Mouse (Mus musculus) spleen, postnatal 10 days (tissue): ENCODE measurements around the gene Gm9833.
"Not testable (repeated sequence)": the region's sequence is repeated elsewhere in the genome, so short reads cannot be mapped to it uniquely, and the experiment has no call there.

ENCODE experiments used
- DNase-seq, 2 experiments: peaks; one replicate each; pipeline ENCODE4 v3.0.0; 2021 to 2022; ENCODE audit warnings: low spot score in 2 of 2

Gene Gm9833

DNA sequence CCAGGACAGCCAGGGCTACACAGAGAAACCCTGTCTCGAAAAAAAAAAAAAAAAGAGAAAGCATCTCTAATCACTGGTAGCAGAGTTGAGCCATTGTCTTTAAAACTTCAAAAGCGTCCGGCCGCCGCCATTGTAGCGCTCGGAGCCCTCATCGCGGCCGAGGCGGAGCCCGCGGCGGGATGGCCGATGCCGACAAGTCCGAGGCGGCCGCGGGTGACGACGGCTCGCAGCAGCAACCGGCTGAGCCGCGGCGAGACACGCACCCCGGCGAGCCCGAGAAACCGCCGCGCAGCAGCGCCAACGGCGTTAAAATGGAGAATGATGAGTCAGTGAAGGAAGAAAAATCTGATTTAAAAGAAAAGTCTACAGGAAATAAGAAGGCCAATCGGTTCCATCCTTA lies at the start of gene Gm9833:
TSS of gene Gm9833 (plus strand) at position 117 of the 400 bp plus-strand sequence.
- DNase-seq = not testable (repeated sequence)

DNA sequence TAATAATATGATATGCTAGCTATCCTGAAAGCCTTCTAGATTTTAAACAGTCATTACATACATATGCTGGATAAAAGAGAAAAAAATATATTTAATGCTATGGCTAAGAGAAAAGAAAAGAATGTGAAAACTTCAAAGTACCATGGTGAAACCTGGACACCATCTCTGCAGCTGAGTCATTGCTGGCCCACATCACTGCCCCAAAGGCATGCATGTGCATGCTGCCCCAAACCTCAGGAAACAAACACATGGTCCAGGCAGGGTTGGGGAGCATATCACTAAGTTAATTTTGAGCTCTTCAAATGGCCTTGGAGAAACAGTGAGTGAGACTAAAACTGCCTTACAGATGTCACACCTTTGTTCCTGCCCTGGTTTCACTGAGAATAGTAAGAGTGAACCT lies 17.8 kb upstream of the Gm9833 start:
- no peak for DNase-seq

DNA sequence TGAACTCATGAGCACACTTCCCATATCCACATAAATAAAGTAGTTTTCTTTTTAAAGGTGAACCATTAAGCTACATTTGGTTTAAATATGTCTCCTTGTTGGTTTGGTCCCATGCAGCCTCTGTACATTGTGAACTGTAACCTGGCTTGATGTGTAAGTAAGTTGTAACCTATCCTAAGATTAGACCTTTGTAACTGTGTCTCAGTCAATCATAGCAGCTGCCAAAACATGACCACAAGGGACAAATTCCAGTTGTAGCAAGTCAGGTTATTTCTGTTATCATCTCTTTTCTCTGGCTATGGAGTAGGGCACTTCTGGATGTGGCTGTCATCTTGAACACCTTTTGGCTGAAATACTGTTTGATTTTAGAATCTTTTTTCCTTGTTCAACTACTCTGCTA lies 12.1 kb upstream of the Gm9833 start:
- no peak for DNase-seq

DNA sequence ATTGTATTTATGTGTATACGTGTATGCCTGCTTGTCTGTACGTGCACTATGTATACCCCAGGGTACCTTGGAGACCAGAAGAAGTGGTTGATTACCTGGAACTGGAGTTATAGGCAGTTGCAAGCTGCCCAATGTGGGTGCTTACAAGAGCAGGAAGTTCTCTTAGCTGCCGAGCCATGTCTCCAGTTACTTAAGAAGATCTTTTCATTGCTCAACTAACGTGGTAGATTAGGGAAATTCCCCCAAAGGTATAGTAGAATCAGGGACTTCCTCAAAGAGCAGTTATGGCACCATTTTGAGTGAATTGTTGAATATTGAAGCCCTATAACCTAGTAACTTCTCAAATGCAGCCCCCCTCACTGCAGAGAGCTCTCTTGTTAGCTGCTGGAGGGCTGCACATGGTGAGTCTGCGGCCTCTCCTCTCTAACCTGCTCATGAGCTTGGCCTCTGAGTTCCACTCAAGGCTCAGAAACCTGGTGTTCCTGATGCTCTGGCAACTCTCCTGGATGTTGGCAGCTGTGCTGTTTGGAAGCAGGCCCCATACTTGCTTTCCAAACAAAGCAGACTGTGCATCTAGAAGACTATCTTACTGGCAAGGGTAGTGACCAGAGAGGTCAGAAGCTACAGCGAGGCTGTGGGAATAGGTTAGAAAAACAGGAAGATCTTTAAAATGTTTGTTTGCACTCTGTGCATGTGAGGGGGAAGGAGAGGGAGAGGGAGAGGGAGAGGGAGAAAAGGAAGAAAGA lies 10.6 kb upstream of the Gm9833 start:
- DNase-seq = no peak

DNA sequence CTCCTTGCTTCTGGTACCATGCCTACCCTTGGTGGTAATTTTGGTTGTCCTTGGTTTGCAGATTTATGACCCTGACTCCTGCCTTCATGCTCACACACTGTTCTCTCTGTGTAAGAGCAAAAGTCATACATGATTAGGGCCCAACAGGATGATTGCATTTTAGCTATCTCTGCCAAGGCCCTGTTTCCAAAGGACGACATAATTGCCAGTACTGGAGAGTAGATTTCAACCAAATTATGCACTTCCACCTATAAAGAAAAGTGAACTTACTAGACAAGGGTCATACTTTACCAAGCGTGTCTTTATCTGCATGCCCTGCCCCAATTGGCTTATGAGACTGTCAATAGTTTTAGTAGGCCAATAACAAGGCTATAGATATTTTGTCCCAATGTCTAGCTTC lies 9.8 kb upstream of the Gm9833 start:
- DNase-seq = no peak

DNA sequence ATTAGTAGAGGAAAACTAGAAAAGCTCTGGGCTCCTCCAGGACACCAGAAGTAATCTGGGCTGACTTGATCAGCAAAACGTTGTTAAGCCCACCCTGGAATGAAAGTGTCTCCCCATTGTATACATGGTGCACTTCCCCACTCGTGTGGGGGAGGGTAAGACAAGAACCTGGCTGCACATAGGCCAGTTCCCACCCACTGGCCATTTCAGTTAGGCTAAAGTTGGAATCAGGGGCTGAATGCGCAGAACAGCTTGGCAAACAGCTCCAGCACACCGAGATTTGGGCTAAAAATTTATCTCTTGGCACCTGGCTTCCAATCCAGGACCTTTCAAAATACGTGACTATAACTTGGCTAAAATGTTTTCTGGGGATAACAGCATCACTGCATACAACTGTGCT lies 6.6 kb upstream of the Gm9833 start:
- no peak for DNase-seq

DNA sequence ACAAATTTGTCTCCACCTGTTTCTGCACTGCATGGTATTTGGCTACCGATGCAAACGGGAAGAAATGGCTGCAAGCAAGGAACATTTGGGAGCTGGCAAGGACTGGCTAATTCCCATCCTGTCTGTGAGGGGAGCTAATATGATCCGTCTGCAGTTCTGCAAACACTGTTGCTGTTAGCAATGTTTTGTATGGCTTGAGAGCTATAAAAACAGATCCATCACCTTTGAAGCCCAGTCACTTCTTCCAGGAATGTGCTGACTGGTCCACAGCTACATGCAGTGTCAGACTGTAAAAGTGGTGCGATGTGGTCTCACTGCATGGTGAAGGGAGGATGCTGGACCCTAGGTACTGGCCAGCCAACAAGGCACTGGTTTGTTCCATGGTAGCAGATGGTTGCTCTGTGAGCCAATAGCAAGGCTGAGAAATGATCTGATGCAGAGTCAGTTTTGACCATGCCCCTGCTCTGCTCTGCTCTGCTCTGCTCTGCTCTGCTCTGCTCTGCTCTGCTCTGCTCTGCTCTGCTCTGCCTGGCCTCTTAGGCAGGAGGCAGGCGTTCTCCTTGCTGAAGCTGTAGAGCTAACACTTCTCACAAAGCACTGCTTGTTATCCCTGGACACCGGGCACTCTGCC lies 5.9 kb upstream of the Gm9833 start:
- DNase-seq = no peak

DNA sequence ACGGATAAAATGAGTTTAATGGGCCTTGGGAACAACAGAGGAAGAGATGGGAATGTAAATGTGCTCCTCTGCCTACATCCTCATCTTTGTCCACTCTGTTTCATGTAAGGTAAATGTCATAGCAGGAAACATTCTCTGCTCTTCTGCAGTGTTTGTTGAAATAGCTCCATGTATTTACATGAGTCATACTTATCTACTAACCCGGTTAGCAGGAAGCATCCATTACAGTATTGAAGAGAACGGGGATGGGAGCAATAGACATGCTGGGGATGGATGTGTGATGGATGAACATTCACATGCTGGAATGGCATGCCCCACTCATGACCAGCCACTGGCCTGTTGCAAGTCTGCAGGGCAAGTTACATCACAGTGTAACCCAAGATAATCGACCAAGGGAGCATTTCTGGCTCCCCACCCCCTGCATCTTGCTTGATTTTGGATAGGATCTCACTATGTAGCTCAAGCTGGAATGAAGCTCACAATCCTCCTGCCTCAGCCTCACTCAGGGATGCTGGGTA lies 5.3 kb upstream of the Gm9833 start:
- DNase-seq = no peak

DNA sequence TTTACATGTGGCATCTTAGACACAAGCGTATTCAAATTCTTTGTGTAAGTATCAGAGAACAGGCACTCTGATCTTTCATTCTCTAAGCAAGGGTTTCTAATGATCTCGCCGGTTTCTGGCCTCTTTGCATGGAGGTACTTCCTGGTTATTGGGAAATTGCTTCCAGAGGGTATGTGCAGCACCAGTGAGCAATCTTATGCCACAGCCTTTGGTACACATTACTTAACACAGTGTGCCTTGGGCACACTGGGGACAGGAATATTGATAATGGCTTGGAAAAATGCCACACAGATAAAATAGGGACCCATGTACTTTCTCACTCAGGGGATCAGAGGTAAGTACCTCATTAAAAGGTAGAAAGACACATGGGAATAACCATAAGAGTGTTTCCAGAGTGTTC lies 3.8 kb upstream of the Gm9833 start:
- DNase-seq = no peak

DNA sequence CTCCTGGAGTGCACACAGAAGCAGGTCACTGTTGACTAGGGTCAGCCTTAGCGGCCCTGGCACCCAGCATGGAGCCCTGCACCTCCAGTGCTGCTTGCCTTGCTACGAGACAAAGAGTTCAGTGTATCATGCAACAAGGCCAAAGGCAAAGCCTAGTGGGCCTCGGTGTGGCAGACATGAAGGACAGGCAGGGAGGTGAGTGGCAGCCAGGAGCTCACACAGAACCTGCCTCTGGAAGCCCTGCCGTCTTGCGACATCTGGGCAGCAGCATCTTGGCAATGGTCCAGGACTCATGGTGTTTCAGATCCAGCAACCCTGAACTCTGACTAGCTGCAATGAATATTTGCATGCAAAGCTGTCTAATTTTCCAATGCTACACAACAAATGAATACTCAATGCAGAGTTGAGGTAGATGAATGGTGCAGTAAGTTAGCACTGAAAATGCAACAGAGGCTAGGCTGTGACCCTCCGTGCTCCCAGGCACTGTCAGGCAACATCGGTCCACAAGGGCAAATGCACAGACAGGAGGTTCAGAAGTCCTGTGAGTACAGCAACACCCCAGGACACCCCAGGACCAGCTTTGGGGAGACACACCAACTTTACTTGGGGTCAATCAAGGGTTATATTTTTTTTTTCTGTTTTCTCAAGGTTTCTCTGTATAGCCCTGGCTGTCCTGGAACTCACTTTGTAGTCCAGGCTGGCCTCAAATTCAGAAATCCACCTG lies 2.4 kb upstream of the Gm9833 start:
- no peak for DNase-seq

DNA sequence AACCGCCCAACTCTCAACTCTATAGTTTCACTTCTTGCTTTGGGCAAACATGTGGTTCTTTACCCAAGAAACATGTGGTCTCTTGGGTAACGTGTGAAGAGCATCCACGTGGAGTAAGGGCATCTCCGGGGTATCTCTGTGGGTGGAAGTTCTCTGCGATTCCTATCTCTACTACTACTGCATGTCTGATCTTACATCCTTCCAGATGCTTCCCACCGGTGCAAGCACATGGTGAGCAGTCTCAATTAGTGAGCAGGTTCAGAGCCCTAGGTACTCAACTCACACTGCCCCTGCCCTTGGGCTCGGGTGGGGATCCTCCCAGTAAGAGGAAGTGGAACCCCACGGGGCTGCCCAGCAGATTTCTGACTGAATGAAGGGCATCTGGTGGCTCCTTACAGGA lies 399 bp upstream of the Gm9833 start:
- DNase-seq = peak in 1 of 2 experiments; percentile 26

DNA sequence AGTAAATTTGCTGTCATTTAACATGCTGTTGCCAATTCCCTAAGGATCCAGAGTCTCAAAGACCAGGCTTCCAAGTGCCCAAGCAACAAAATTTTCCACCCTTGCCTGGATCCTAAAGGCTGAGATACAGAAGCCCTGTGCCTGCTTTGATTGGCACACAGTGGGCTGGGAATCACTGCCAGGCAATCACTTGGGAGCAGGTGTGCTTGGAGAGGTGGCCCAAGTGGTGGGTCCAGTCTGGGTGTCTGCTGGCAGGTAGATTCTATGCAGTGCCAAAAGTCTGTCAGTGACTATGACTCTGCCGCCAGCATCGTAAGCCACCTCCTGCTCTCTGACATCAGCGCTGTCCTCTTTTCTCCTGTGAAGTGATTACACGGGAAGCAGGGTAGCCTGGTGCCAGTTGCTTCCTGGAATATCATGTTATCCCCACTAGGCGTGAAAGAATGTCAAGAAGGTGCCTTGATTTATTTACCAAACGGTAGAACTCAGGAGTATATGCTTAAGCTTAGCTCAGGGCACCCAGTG lies 3.8 kb downstream of the Gm9833 start:
- no peak for DNase-seq

DNA sequence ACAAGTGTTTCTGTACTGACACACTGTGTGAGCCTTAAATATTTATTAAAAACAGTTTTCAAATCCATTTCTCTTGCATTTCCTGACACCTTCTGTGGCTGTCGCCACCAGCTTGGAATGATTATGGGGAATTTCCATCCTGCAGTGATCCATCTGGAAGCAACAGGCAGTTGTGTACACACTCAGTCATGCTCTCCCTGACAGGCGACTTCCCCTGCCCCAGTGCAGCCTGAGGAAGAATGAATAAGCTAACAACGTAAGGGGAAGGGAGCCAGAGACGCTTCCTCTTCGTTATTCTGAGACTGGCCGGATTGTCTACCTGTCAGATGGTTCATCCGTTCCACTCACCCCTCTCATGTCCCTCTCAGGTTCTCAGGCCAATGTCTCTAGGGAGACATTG lies 4.6 kb downstream of the Gm9833 start:
- no peak for DNase-seq

DNA sequence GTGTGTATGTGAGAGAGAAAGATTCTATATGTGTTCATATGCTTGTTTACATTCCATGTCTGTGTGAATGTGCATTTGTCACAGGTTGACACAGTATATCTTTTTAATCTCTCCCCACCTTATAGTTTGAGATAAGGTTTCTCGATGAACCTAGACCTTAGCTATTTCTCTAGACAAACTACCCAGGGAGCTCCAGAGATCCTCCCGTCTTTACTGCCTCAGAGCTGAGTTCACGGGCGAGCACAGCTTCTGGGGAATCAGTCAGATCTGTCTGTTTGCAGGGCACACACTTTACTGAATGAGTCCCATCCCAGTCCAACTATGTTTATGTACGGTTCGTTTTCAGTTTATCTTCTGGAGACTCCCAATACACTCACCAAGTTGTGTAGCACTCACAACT lies 5.0 kb downstream of the Gm9833 start:
- no peak for DNase-seq

DNA sequence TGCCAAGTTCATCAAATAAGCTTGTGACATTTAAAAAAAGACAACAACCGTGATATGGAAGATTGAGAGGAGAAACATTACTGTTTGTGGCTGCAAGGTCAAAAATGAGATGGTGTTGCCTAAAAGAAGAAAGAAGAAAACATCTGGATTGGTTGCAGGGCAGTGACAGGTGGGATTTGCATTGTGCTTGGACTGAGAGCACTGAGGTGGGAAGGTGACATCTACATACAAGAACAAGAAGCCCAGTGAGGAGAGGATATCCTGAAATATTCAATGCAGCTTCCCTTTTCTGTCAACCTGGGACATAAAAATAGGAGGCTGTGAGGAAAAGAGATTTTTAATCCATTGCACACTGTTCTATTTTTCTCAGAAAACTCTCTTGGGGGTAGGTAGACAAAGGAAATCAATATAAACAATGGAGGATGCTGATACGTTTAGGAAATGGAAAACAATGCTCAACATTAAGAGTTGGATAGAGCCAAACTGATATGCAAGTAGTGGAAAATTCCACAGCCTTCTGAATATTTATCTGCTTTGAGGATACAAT lies 7.2 kb downstream of the Gm9833 start:
- no peak for DNase-seq

DNA sequence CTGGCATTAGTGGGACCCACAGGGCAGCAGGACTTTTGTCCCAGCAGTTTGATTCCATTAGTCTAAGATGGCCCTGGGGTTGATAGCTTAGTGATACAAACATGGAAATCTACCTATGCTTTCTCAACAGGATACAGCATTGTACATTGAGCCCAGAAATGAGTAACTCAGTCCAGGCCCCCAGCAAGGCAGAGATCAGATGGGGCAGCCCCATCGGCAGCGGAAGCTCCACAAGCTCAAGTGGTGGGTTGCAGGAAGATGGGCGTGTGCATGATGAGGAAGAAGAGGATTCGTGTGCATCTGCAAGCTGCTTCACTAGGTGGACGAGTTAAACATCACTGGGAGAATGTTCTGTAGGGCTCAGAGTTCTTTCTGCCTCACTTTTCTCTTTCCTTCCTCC lies 11.8 kb downstream of the Gm9833 start:
- no peak for DNase-seq

DNA sequence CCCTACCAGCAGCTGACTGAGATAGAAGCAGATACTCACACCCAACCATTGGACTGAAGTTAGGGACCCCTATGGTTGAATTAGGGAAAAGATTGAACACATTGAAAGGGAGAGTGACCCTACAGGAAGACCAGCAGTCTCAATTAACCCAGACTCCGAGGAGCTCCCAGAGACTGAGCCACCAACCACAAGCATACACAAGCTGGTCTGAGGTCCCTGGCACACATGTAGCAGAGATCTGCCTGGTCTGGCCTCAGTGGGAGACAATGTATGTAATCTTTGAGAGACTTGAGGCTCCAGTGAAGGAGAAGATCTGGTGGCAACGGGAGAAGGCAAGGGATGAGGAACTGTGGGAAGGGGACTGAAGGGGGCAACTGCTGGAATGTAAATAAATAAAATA lies 23.7 kb downstream of the Gm9833 start:
- DNase-seq = no peak

DNA sequence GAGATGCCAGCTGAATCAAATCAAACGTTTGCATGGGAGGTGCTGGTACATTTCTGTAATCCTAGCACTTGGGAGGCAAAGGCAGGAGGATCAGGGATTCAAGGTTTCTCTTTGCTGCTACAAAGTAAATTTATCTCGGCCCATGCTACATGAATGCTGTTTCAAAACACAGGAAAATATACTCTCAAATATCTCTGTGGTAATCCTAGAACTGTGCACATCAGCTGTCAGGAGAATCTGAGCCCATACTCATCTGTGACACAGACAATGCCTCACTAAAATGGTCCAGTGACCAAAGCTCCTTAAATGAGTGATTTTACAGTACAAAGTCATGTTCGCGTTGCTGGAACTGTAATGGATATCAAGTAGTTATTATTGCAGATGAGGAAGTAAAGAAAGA lies 24.3 kb downstream of the Gm9833 start:
- DNase-seq = no peak

DNA sequence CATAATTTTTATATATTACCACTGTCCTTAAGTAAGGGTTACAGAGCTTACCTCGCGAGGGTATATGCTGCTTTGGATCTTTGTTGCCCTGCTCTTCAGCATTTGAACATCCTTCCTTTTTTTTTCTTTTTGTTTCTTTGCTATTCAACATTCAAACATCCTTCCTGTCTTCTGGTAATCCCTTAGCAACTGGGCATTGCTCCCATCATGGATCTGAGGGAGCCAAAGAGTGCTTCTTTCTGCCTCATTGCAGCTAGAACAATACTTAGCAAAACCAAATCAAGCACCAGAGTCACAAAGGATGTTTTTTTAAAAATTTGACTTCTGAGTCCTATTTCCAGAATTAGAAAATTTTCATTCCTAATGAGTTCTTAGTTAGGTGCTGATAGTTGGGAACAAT lies 24.8 kb downstream of the Gm9833 start:
- no peak for DNase-seq

DNA sequence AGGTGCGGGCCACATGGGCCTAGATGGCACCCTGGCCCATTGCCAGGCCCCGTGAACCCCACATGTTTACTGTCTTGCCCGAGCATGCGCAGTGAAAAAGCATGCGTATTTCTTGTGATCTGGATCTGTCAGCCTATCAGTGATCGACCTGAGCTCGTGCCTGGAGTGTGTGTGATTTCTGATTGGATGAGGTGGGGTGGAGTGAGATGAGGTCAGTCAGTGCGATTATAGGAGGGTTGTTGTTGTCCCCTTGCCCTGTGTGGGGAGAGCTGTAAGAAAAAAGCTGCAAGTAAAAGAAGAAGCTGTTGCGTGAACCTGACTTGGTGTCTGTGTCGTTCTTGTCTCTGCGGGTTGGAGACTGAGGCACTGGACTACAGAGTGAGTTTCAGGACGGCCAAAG lies 28.6 kb downstream of the Gm9833 start:
- DNase-seq = no peak

DNA sequence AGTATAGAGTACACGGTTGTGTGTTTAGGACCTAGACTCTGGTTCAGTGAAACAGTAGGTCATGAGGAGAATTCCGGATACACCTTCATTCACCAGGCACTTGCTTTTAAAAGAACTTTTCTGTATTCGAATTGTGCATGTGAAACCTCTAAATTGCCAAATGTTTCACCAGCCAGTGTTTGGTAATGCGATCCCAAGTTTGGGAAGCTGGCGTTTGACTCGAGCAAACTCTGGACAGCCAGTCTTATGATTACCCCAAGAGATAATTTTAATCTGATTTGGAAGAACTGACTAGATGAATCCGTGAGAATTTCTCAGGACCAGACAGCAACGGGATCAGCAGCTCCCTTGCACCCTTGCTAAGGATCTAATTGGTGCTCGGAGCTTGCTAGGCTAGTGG lies 33.3 kb downstream of the Gm9833 start:
- DNase-seq = no peak
